Mouse (Mus musculus): ENCODE data around the gene Catsper2. TPM values are rescaled to one million over a fixed set of nuclear protein-coding genes. Genes with fewer than 3 reads are reported as not detected.

Catsper2 gene
- polyA plus RNA-seq, 1 experiment from 2014 or later, result 4.1 TPM

DNA sequence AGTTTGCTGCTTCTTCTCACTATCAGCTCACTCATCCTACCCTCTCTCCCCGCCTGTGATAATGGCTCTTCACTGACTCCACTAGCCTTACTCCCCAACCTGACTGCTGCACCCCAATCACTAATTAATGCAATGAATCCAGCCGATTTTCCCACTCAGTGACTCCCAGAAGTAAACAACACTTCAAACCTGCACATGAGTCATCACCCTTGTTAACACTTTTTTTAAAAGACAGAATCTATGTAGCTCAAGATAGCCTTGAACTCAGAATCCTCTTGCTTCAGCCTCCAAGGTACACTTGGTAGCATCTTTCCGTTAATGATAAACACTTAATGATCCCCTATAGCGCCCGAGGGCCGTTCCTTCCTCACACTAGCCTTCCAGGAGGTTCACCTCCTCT is 59.2 kb downstream of the Catsper2 start:
- H3K36me3 ChIP-seq (ENCODE audit: control insufficient read depth, insufficient read depth, low read length), result peaks cover 5% of the 10 kb centered on the region
- peaks cover 10% of the 10 kb centered on the region; the same call in 1 of the 2 replicates for H3K27me3 ChIP-seq (ENCODE audit: control insufficient read depth, insufficient read depth, low read depth, low read length)
- ATAC-seq, result no peak
- peak overlapping the region; percentile 80 for H3K4me3 ChIP-seq (ENCODE audit: low read depth, low read length)
- H3K4me2 ChIP-seq (ENCODE audit: low read length), result peak overlapping the region; percentile 92
- H3K4me1 ChIP-seq (ENCODE audit: control insufficient read depth, insufficient read depth, low read length), result peaks cover 19% of the 10 kb centered on the region
- H3K9ac ChIP-seq (ENCODE audit: low read depth, low read length), result peak overlapping the region; percentile 94
- no peaks in the 10 kb centered on the region for H3K9me3 ChIP-seq (replicated peaks; ENCODE audit: control insufficient read depth, low read length, poor library complexity, severe bottlenecking)
- peak overlapping the region; percentile 89 for H3K27ac ChIP-seq (ENCODE audit: low read length)
- WGBS, result 7% methylated on average over 6 of the region's 6 CpGs

DNA sequence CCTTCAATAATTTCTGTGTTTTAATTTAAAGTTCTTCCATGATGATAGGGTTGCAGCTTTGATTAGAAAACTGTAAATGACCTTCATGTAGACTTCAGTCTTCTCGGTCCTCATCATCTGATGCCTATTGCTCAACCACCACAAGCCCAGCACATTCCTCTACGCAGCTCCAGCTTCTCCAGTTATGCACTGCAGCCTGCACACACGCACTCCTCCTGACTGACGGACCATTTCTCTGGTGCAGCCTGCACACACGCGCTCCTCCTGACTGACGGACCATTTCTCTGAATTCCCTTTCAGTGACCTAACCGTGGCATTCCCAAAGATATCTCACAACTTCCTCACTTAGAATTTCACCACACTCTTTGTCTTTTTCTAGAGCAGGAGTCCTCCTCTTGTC is 60.4 kb downstream of the Catsper2 start:
- no peak for ATAC-seq
- no peak overlapping the region for H3K9ac ChIP-seq (ENCODE audit: low read depth, low read length)
- H3K27ac ChIP-seq (ENCODE audit: low read length), result no peak overlapping the region
- no peak overlapping the region for H3K4me3 ChIP-seq (ENCODE audit: low read depth, low read length)
- no peaks in the 10 kb centered on the region for H3K9me3 ChIP-seq (replicated peaks; ENCODE audit: control insufficient read depth, low read length, poor library complexity, severe bottlenecking)
- 75% methylated on average over 8 of the region's 8 CpGs for WGBS
- H3K4me1 ChIP-seq (ENCODE audit: control insufficient read depth, insufficient read depth, low read length), result peaks cover 15% of the 10 kb centered on the region
- no peak overlapping the region for H3K4me2 ChIP-seq (ENCODE audit: low read length)
- H3K36me3 ChIP-seq (ENCODE audit: control insufficient read depth, insufficient read depth, low read length), result peaks cover 6% of the 10 kb centered on the region
- H3K27me3 ChIP-seq (ENCODE audit: control insufficient read depth, insufficient read depth, low read depth, low read length), result peaks cover 10% of the 10 kb centered on the region; the same call in 1 of the 2 replicates

Small RNA genes within 50 kb of the gene (microRNA-seq; reads per million reads assigned to microRNA genes)
- not detected for gene Gm22953

Other genes starting within 250 kb of the Catsper2 start
- 50.4 and 53.9 TPM in 2 replicates for gene Tubgcp4, start 243.1 kb downstream of the Catsper2 start, polyA plus RNA-seq (2015; fragmentation: Nextera tagmentation; extraction: Ambion mirVana)
- 6.8 and 7.0 TPM in 2 replicates for gene Zscan29, start 242.7 kb downstream of the Catsper2 start, polyA plus RNA-seq (2015; fragmentation: Nextera tagmentation; extraction: Ambion mirVana)
- gene Trp53bp1, start 142.4 kb downstream of the Catsper2 start, polyA plus RNA-seq (2015; fragmentation: Nextera tagmentation; extraction: Ambion mirVana), result 170 and 193 TPM in 2 replicates
- gene Map1a, start 124.2 kb downstream of the Catsper2 start, polyA plus RNA-seq (2015; fragmentation: Nextera tagmentation; extraction: Ambion mirVana), result 17.0 and 20.1 TPM in 2 replicates
- gene Ppip5k1, start 58.4 kb downstream of the Catsper2 start, polyA plus RNA-seq (2015; fragmentation: Nextera tagmentation; extraction: Ambion mirVana), result 23.3 and 24.5 TPM in 2 replicates
- gene Ckmt1, start 56.1 kb downstream of the Catsper2 start, polyA plus RNA-seq (2015; fragmentation: Nextera tagmentation; extraction: Ambion mirVana), result 79.9 and 108 TPM in 2 replicates
- 0.03 and 0.04 TPM in 2 replicates for gene Strc, start 26.6 kb downstream of the Catsper2 start, polyA plus RNA-seq (2015; fragmentation: Nextera tagmentation; extraction: Ambion mirVana)
- 377 and 397 TPM in 2 replicates for gene Pdia3, start within 50 bp of the Catsper2 start, polyA plus RNA-seq (2015; fragmentation: Nextera tagmentation; extraction: Ambion mirVana)
- gene Ell3, start 30.5 kb upstream of the Catsper2 start, polyA plus RNA-seq (2015; fragmentation: Nextera tagmentation; extraction: Ambion mirVana), result 2.9 and 3.5 TPM in 2 replicates
- gene Serf2, start 35.4 kb upstream of the Catsper2 start, polyA plus RNA-seq (2015; fragmentation: Nextera tagmentation; extraction: Ambion mirVana), result 247 and 265 TPM in 2 replicates
- 103 and 110 TPM in 2 replicates for gene Hypk, start 39.5 kb upstream of the Catsper2 start, polyA plus RNA-seq (2015; fragmentation: Nextera tagmentation; extraction: Ambion mirVana)
- 1.6 and 1.7 TPM in 2 replicates for gene Serinc4, start 43.0 kb upstream of the Catsper2 start, polyA plus RNA-seq (2015; fragmentation: Nextera tagmentation; extraction: Ambion mirVana)
- gene Mfap1b, start 60.3 kb upstream of the Catsper2 start, polyA plus RNA-seq (2015; fragmentation: Nextera tagmentation; extraction: Ambion mirVana), result 75.4 and 80.1 TPM in 2 replicates
- gene Mfap1a, start 92.9 kb upstream of the Catsper2 start, polyA plus RNA-seq (2015; fragmentation: Nextera tagmentation; extraction: Ambion mirVana), result 29.7 and 32.2 TPM in 2 replicates
- gene Wdr76, start 92.9 kb upstream of the Catsper2 start, polyA plus RNA-seq (2015; fragmentation: Nextera tagmentation; extraction: Ambion mirVana), result 3.2 and 4.1 TPM in 2 replicates